Mouse (Mus musculus): ENCODE data around the gene Gm5244. TPM values are rescaled to one million over a fixed set of nuclear protein-coding genes. Genes with fewer than 3 reads are reported as not detected.

The Gm5244 gene
- total and polyA plus RNA-seq, 3 experiments = not detected

Other genes with a start within 250 kb of the Gm5244 start
- under 1 TPM; 0.17 to 0.40 TPM for gene Gm4952, start 246.7 kb upstream of the Gm5244 start, total RNA-seq (2021)
- gene Gm4952, start 246.7 kb upstream of the Gm5244 start, polyA plus RNA-seq (2012; rRNA removed) = not detected in 2 replicates
- under 1 TPM in 1 of 2 experiments, not detected in 1; 0.86 TPM for gene Glyat, start 213.4 kb upstream of the Gm5244 start, total RNA-seq (2021)
- gene Glyat, start 213.4 kb upstream of the Gm5244 start, polyA plus RNA-seq (2012; rRNA removed) = not detected in 2 replicates
- gene Olfr1442, start 176.2 kb upstream of the Gm5244 start, total RNA-seq (2021) = not detected
- gene Olfr1442, start 176.2 kb upstream of the Gm5244 start, polyA plus RNA-seq (2012; rRNA removed) = not detected in 2 replicates
- not detected for gene Olfr1443, start 168.6 kb upstream of the Gm5244 start, total RNA-seq (2021)
- not detected in 2 replicates for gene Olfr1443, start 168.6 kb upstream of the Gm5244 start, polyA plus RNA-seq (2012; rRNA removed)
- under 1 TPM; 0.23 to 0.45 TPM for gene Keg1, start 150.9 kb upstream of the Gm5244 start, total RNA-seq (2021)
- gene Keg1, start 150.9 kb upstream of the Gm5244 start, polyA plus RNA-seq (2012; rRNA removed) = not detected in 2 replicates
- gene Cntf, start 81.0 kb upstream of the Gm5244 start, total RNA-seq (2021) = 1 to 10 TPM; 2.4 to 2.6 TPM
- gene Cntf, start 81.0 kb upstream of the Gm5244 start, polyA plus RNA-seq (2012; rRNA removed) = not detected in 2 replicates
- gene Zfp91, start 50.6 kb upstream of the Gm5244 start, total RNA-seq (2021) = 10 to 100 TPM; 75.0 to 81.0 TPM
- 11.5 and 13.2 TPM in 2 replicates for gene Zfp91, start 50.6 kb upstream of the Gm5244 start, polyA plus RNA-seq (2012; rRNA removed)
- 1 to 10 TPM; 2.2 to 2.6 TPM for gene Lpxn, start 50.5 kb upstream of the Gm5244 start, total RNA-seq (2021)
- 1.3 and 1.9 TPM in 2 replicates for gene Lpxn, start 50.5 kb upstream of the Gm5244 start, polyA plus RNA-seq (2012; rRNA removed)
- not detected for gene Olfr1444, start 10.6 kb downstream of the Gm5244 start, total RNA-seq (2021)
- gene Olfr1444, start 10.6 kb downstream of the Gm5244 start, polyA plus RNA-seq (2012; rRNA removed) = not detected in 2 replicates
- not detected for gene Olfr1445, start 37.2 kb downstream of the Gm5244 start, total RNA-seq (2021)
- gene Olfr1445, start 37.2 kb downstream of the Gm5244 start, polyA plus RNA-seq (2012; rRNA removed) = not detected in 2 replicates
- gene Olfr1446, start 46.8 kb downstream of the Gm5244 start, total RNA-seq (2021) = not detected
- gene Olfr1446, start 46.8 kb downstream of the Gm5244 start, polyA plus RNA-seq (2012; rRNA removed) = not detected in 2 replicates
- not detected for gene Olfr1447, start 57.1 kb downstream of the Gm5244 start, total RNA-seq (2021)
- not detected in 2 replicates for gene Olfr1447, start 57.1 kb downstream of the Gm5244 start, polyA plus RNA-seq (2012; rRNA removed)
- not detected for gene Olfr1448, start 77.7 kb downstream of the Gm5244 start, total RNA-seq (2021)
- gene Olfr1448, start 77.7 kb downstream of the Gm5244 start, polyA plus RNA-seq (2012; rRNA removed) = not detected in 2 replicates
- not detected for gene Olfr1449, start 84.2 kb downstream of the Gm5244 start, total RNA-seq (2021)
- gene Olfr1449, start 84.2 kb downstream of the Gm5244 start, polyA plus RNA-seq (2012; rRNA removed) = not detected in 2 replicates
- gene Olfr1450, start 103.6 kb downstream of the Gm5244 start, total RNA-seq (2021) = not detected
- gene Olfr1450, start 103.6 kb downstream of the Gm5244 start, polyA plus RNA-seq (2012; rRNA removed) = not detected in 2 replicates
- gene Olfr1451, start 148.3 kb downstream of the Gm5244 start, total RNA-seq (2021) = not detected
- gene Olfr1451, start 148.3 kb downstream of the Gm5244 start, polyA plus RNA-seq (2012; rRNA removed) = not detected in 2 replicates
- not detected for gene Olfr1453, start 181.6 kb downstream of the Gm5244 start, total RNA-seq (2021)
- not detected in 2 replicates for gene Olfr1453, start 181.6 kb downstream of the Gm5244 start, polyA plus RNA-seq (2012; rRNA removed)
- gene Olfr1454, start 213.9 kb downstream of the Gm5244 start, total RNA-seq (2021) = not detected
- not detected in 2 replicates for gene Olfr1454, start 213.9 kb downstream of the Gm5244 start, polyA plus RNA-seq (2012; rRNA removed)